Mouse (Mus musculus) urinary bladder, postnatal 10 days (tissue): ENCODE measurements around the gene Dynlt1a.
"Not testable (repeated sequence)": the region's sequence is repeated elsewhere in the genome, so short reads cannot be mapped to it uniquely, and the experiment has no call there.

Experiments used
- DNase-seq: peaks from one replicate; pipeline ENCODE4 v3.0.0; 2022; ENCODE audit warnings: low spot score

Dynlt1a gene

GRCm38 (mm10) chr17:6317339-6317985, at the start of gene Dynlt1a:
Dynlt1a (minus strand) TSS chr17:6317500.
- peak; percentile 92 for DNase-seq

DNA sequence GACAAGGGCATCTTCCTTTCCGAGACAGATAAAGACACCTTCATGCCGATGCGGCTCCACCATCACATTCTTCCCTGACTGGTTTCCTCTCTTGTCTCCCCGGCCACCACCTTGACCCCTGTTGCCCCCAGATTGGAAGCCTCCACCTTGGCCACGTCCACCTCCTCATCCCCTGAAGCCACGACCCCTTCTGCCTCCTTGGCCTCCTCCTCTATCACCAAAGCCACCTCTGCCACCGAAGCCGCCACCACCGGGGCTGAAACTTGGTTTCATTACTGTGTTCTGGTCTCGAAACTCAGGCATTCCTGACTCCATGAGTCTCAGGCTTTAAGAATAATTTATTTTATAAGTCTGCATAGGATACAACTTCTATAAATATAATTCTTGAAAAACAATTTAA, 38.0 kb upstream of the Dynlt1a start:
- peak; percentile 20 for DNase-seq

- not testable (repeated sequence) for DNase-seq
Observed at GRCm38 (mm10) chr17:6342606-6343294, 25.4 kb upstream of the Dynlt1a start.

GRCm38 (mm10) chr17:6328997-6329396, 11.7 kb upstream of the Dynlt1a start:
- DNase-seq: not testable (repeated sequence)

- not testable (repeated sequence) for DNase-seq
Observed at GRCm38 (mm10) chr17:6327554-6327953, 10.3 kb upstream of the Dynlt1a start.

DNA sequence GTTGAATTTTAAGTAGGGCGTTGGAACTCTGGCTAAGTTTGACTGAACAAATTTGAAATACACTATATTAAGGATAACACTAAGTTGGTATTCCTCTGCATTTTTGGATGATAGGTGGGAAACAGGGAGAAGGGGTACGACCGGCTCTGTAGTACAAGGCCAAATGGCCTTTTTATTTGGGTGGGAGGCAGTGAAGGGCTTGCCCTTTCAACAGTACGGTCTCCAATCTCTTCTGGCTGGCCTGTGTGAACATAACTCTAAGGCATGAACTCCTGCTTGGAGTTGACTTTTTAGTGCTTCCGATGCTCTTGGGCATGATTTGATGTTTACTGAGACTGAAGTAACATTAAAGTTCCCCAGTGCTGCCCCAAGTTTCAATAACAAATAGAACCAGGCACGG, 8.2 kb upstream of the Dynlt1a start:
- not testable (repeated sequence) for DNase-seq

DNA sequence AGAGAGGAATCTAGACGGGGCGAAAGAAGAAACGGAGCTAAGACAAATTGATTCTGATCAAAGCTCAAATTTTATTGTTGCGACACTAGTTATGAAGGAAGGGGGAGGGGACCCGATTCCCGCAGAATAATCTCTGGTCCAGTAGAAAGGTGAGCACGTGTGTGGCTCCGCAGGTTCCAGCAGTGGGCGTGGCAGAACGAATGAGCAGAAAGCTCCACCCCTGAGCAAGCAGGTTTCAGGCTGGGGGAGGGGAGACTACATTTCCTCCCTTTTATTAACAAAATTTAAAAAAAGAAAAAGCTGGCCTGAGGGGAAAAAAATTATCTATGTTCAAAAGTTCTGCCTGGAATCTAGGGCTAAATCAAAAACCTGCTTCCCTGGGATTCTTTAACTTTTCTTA, 7.7 kb upstream of the Dynlt1a start:
- not testable (repeated sequence) for DNase-seq

DNA sequence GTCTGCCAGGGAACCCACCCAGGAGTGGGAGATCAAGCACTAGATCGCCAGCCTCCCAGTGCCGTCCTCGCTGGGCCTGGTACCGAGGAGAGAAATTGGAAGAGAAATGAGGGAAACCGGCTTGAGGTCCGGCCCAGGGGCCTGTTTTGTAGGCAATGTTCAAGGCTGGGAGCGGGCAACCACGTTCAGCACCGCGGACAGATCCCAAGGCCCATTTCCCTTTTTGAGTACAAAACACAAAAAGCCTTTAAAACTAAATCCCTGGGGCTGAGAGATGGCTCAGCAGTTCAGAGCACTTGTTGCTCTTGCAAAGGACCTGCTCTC, 4.4 kb upstream of the Dynlt1a start:
- not testable (repeated sequence) for DNase-seq

GRCm38 (mm10) chr17:6321081-6321777, 3.9 kb upstream of the Dynlt1a start:
- not testable (repeated sequence) for DNase-seq

GRCm38 (mm10) chr17:6316379-6317126, 747 bp downstream of the Dynlt1a start:
- DNase-seq: not testable (repeated sequence)

GRCm38 (mm10) chr17:6315706-6316105, 1.6 kb downstream of the Dynlt1a start:
- not testable (repeated sequence) for DNase-seq

GRCm38 (mm10) chr17:6314493-6314892, 2.8 kb downstream of the Dynlt1a start:
- DNase-seq: not testable (repeated sequence)

DNA sequence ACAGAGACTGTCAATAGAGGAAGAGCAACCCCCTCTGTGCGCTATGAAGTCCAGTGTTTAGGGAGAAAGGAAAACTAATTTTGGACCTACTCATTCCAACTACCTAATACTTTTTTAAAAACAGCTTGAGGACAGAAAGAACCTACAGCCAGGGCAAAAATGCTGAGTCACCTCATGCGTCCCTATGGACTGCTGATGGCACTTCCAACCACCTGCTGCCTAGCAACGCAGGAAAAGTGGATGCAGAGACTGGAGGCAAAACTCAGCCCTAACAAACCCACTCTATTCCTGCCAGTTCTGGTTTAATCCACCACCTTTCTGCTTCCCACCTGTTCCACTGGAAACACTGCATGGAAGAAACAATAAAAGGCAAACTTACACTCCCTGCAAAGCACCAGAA, 4.5 kb downstream of the Dynlt1a start:
- not testable (repeated sequence) for DNase-seq

DNA sequence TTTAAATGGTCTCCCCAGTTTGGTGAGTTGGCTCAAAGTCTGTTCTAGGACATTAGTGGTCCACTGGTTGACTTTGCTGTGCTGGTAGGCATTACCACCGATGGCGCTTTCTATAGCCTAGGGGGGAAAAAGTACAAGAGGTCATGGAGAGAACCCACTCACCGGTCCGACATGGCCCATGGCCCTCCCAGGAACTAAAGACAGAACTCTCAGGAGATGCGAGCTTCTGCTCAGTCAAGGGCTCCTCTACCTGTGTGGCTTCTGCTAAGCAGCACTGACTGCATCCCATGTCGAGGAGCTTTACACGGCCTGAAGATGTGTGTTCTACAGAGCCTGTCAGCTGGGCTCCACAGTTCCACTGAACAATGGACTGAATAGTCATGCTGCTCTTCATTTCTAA, 5.6 kb downstream of the Dynlt1a start:
- DNase-seq: not testable (repeated sequence)

DNA sequence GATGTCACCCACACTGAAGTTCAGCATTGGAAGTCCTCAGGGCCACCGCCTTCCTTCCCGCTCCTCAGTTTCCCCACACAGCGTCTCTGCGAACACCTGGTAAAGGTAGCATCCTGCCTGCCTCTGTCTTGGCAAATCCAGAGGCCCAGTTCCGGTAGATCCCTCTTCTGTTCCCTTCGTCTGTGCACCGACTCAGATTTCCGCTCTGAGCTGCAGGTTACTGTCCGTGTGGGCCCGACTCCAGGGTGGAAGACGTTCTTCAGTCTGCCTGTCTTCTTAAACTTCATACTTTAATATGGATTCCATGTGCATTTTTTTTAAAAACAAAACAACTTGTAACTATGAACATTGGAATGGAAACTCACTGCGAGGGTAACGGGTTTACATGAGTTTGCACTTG, 10.8 kb downstream of the Dynlt1a start:
- not testable (repeated sequence) for DNase-seq

DNA sequence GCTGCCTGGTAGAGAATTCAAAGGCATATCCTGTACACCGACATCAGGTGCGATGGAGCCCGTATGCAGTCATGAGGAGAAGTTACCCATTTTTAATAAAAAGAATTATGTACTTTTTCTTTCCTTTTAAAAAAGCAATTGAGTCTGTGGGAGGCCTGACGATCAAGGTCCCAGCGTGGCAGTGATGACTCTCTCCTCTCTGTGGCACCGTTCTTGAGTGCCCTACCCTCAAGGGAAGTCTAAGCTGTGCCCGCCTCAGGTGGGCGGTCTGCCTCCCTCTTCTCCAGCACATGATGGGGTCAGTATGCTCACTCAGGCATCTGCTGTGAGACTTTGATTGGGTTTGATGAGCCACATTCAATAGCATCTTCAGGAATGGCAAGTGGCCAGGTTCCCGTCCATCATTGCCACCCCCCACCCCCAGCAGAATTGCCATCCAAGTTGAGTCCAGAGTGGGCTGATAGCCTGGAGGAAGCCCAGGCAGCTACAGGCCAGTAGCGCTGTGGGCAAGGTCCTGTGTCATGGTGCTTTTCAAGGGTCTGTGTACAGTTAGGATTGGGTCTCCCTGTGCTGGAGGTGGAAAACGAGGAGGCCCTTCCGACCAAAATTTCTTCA, 11.5 kb downstream of the Dynlt1a start:
- not testable (repeated sequence) for DNase-seq

- not testable (repeated sequence) for DNase-seq
Observed at GRCm38 (mm10) chr17:6304891-6305290, 12.4 kb downstream of the Dynlt1a start.

DNA sequence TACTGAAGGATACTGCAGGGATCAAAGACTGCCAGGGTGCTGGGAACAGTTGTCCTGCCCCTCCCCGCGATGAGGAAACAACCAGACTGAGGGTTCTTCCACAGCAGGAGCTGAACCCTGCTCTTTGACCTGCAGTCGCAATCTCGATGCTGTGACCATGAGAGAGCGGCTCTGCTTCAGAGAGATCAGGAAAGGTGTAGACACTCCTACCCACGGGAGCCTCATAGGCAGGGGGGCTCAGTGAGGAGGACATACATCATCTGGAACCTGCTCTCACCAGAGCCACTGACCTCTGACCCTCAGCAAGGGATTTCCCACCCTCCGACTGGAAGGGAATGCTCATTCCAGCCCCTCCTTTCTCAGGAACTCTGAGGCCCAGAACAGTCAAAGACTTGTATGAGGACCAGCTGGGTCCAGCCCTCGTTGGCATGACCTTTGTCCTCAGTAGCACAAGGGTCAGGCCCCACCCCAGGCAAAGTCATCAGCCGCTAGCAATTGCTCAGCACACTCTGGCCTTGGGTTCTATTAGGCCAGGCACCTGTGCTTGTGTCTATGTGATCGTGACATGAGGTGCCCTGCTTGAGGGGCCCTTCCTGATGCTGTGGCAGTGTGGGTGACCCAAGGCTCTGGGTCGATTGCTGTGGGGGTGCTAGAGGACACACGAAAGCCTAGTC, 17.0 kb downstream of the Dynlt1a start:
- DNase-seq: not testable (repeated sequence)

- DNase-seq: not testable (repeated sequence)
Observed at GRCm38 (mm10) chr17:6297060-6297795, 20.1 kb downstream of the Dynlt1a start.

DNA sequence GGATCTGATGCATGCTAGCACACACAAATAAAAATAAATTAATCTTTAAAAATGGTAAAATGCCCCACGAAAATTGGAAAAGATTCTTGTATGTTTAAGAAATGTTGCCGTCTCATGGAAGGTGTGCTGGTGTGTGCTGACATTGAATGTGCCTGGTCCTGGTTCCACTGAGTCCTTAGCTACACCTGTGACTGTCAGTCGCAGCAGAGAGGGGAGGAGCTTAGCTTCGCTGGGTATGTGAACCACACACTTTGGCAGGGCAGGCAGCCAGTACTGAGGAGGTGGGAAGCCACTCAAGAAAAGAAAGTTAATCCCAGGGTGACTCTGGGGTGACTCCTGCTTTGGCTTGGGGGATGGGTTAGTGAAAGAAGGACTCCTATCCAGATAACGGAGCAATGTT, 23.4 kb downstream of the Dynlt1a start:
- DNase-seq: not testable (repeated sequence)

DNA sequence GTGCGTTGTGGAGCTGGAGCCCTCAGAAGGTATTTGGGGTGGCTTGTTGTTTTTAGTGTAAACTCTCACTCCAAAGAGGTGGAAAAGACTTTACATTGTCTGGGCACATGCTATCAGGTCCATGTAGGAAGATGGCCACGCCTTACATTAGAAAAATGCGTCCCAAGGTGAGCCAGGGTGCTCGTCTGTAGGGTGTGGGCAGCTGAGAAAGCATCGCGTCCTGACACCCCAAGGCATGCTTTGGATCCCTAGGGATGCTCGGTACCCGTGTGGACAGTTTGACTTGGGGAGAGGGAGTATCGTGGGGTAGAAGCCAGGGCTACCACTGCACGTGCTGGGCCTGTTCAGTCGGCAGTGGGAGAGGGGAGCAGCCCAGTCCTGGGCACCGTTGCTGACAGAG, 28.3 kb downstream of the Dynlt1a start:
- DNase-seq: not testable (repeated sequence)
